Mouse (Mus musculus) MEL (cell line): ENCODE measurements around the gene Serinc3. TPM values are rescaled to one million over a fixed set of nuclear protein-coding genes. Genes with fewer than 3 reads are reported as not detected.

Experiments used
- DNase-seq: peaks from one replicate; pipeline ENCODE4 v3.0.0; 2011; ENCODE audit warnings: low read depth, low spot score
- H3K27ac ChIP-seq: 2 replicates; pipeline ENCODE4 v1.5.1; 2012; ENCODE audit warnings: low read depth, mild to moderate bottlenecking, control low read depth, low read length, moderate library complexity; ENCODE audit not compliant: control insufficient read depth
- H3K27me3 ChIP-seq, 2 experiments: fragments of 150-350 bp in 1 of 2; sonication (generic) in 1 of 2; 2 replicates each; pipeline ENCODE4 v1.6.1; 2012; ENCODE audit warnings: low read length in 2 of 2, mild to moderate bottlenecking in 2 of 2, improper control_type of control experiment in 1 of 2, moderate library complexity in 1 of 2; ENCODE audit not compliant: insufficient read depth in 2 of 2, control insufficient read depth in 1 of 2
- H3K36me3 ChIP-seq, 2 experiments: 2 replicates each; pipeline ENCODE4 v1.6.1; 2012 to 2014; ENCODE audit warnings: low read length in 2 of 2, improper control_type of control experiment in 1 of 2, inconsistent platforms in 1 of 2, mild to moderate bottlenecking in 1 of 2; ENCODE audit not compliant: insufficient read depth in 2 of 2, control insufficient read depth in 1 of 2
- H3K4me1 ChIP-seq, 2 experiments: fragments of 150-350 bp in 1 of 2; sonication (generic) in 1 of 2; 2 replicates each; pipeline ENCODE4 v1.6.1; 2012; ENCODE audit warnings: low read length in 2 of 2, improper control_type of control experiment in 1 of 2, mild to moderate bottlenecking in 1 of 2; ENCODE audit not compliant: insufficient read depth in 2 of 2, control insufficient read depth in 1 of 2
- H3K4me3 ChIP-seq, 2 experiments: fragments of 150-350 bp in 1 of 2; sonication (generic) in 1 of 2; 2 replicates each; pipeline ENCODE4 v1.5.1; 2012; ENCODE audit warnings: low read depth in 2 of 2, low read length in 2 of 2, mild to moderate bottlenecking in 2 of 2, moderate library complexity in 2 of 2, control low read depth in 1 of 2, improper control_type of control experiment in 1 of 2; ENCODE audit not compliant: control insufficient read depth in 1 of 2, insufficient read depth in 1 of 2
- H3K79me2 ChIP-seq: 2 replicates; pipeline ENCODE4 v1.6.1; 2012; ENCODE audit warnings: mild to moderate bottlenecking, low read length, moderate library complexity; ENCODE audit not compliant: control insufficient read depth, poor library complexity, insufficient read depth
- H3K9ac ChIP-seq: 2 replicates; pipeline ENCODE4 v1.6.1; 2012; ENCODE audit warnings: low read depth, mild to moderate bottlenecking, control low read depth, low read length, moderate library complexity; ENCODE audit not compliant: control insufficient read depth, poor library complexity, severe bottlenecking
- H3K9me3 ChIP-seq: fragments of 150-350 bp; sonication (generic); replicated peaks from 2 replicates; pipeline ENCODE4 v1.6.1; 2012; ENCODE audit warnings: mild to moderate bottlenecking, low read length, improper control_type of control experiment, moderate library complexity; ENCODE audit not compliant: insufficient read depth
- CHD1 ChIP-seq: IDR thresholded peaks from 2 replicates; pipeline ENCODE4 v1.6.1; 2012; ENCODE audit warnings: low read depth, mild to moderate bottlenecking, inconsistent platforms, low read length, improper control_type of control experiment
- EP300 ChIP-seq, 2 experiments: IDR thresholded peaks; 2 replicates each; pipeline ENCODE4 v1.6.1; 2011; ENCODE audit warnings: improper control_type of control experiment in 2 of 2, low read length in 2 of 2, low read depth in 1 of 2, mild to moderate bottlenecking in 1 of 2
- ETS1 ChIP-seq: IDR thresholded peaks from 2 replicates; pipeline ENCODE4 v1.6.1; 2012; ENCODE audit warnings: low read depth, mild to moderate bottlenecking, inconsistent platforms, low read length, improper control_type of control experiment, moderate library complexity
- GABPA ChIP-seq: IDR thresholded peaks from 2 replicates; pipeline ENCODE4 v1.6.1; 2012; ENCODE audit warnings: low read depth, mild to moderate bottlenecking, inconsistent platforms, low read length, improper control_type of control experiment, moderate library complexity
- GATA1 ChIP-seq: IDR thresholded peaks from 2 replicates; pipeline ENCODE4 v1.6.1; 2011; ENCODE audit warnings: low read depth, low read length, improper control_type of control experiment
- HCFC1 ChIP-seq: IDR thresholded peaks from 2 replicates; pipeline ENCODE4 v1.6.1; 2012; ENCODE audit warnings: low read depth, mild to moderate bottlenecking, inconsistent platforms, low read length, improper control_type of control experiment, moderate library complexity
- MAFK ChIP-seq: IDR thresholded peaks from 2 replicates; pipeline ENCODE4 v1.6.1; 2011; ENCODE audit warnings: low read depth, mild to moderate bottlenecking, low read length, improper control_type of control experiment, borderline replicate concordance
- MEF2A ChIP-seq: IDR thresholded peaks from 2 replicates; pipeline ENCODE4 v1.6.1; 2014; ENCODE audit warnings: low read depth, mild to moderate bottlenecking, inconsistent platforms, low read length, improper control_type of control experiment; ENCODE audit not compliant: poor library complexity, insufficient replicate concordance, severe bottlenecking; ENCODE audit errors: extremely low read depth
- MXI1 ChIP-seq: IDR thresholded peaks from 2 replicates; pipeline ENCODE4 v1.6.1; 2011; ENCODE audit warnings: mild to moderate bottlenecking, low read depth, low read length, improper control_type of control experiment
- MYB ChIP-seq: IDR thresholded peaks from 2 replicates; pipeline ENCODE4 v1.6.1; 2011; ENCODE audit warnings: mild to moderate bottlenecking, low read depth, low read length, improper control_type of control experiment
- NELFE ChIP-seq: IDR thresholded peaks from 2 replicates; pipeline ENCODE4 v1.6.1; 2011; ENCODE audit warnings: low read depth, low read length, improper control_type of control experiment
- NRF1 ChIP-seq: IDR thresholded peaks from 2 replicates; pipeline ENCODE4 v1.6.1; 2014; ENCODE audit warnings: low read depth, mild to moderate bottlenecking, inconsistent platforms, low read length, improper control_type of control experiment, moderate library complexity; ENCODE audit not compliant: poor library complexity, insufficient read depth, severe bottlenecking
- POLR2A ChIP-seq, 2 experiments: IDR thresholded peaks; 2 replicates each; pipeline ENCODE4 v1.6.1; 2011 to 2012; ENCODE audit warnings: low read length in 2 of 2, mild to moderate bottlenecking in 2 of 2, control low read depth in 1 of 2, improper control_type of control experiment in 1 of 2, low read depth in 1 of 2, moderate library complexity in 1 of 2; ENCODE audit not compliant: control insufficient read depth in 1 of 2, insufficient read depth in 1 of 2, poor library complexity in 1 of 2
- POLR2AphosphoS2 ChIP-seq: IDR thresholded peaks from 2 replicates; pipeline ENCODE4 v1.6.1; 2011; ENCODE audit warnings: low read length, improper control_type of control experiment
- POLR2AphosphoS5 ChIP-seq: IDR thresholded peaks from 2 replicates; pipeline ENCODE4 v1.6.1; 2012; ENCODE audit warnings: low read depth, borderline replicate concordance, mild to moderate bottlenecking, inconsistent platforms, low read length, moderate library complexity, mixed read lengths
- RAD21 ChIP-seq: IDR thresholded peaks from 2 replicates; pipeline ENCODE4 v1.6.1; 2011; ENCODE audit warnings: mild to moderate bottlenecking, low read depth, low read length, improper control_type of control experiment
- TAL1 ChIP-seq: IDR thresholded peaks from 2 replicates; pipeline ENCODE4 v1.6.1; 2012; ENCODE audit warnings: mild to moderate bottlenecking, inconsistent platforms, low read length, moderate library complexity, mixed read lengths
- TBP ChIP-seq: IDR thresholded peaks from 2 replicates; pipeline ENCODE4 v1.8.0; 2011; ENCODE audit warnings: low read depth, low read length, improper control_type of control experiment
- TCF12 ChIP-seq: IDR thresholded peaks from 2 replicates; pipeline ENCODE4 v1.6.1; 2014; ENCODE audit warnings: low read depth, mild to moderate bottlenecking, inconsistent platforms, low read length, improper control_type of control experiment, moderate library complexity
- USF1 ChIP-seq: IDR thresholded peaks from 2 replicates; pipeline ENCODE4 v1.6.1; 2014; ENCODE audit warnings: low read depth, mild to moderate bottlenecking, inconsistent platforms, low read length, improper control_type of control experiment, moderate library complexity
- USF2 ChIP-seq, 2 experiments: IDR thresholded peaks; 2 replicates each; pipeline ENCODE4 v1.6.1; 2011 to 2012; ENCODE audit warnings: improper control_type of control experiment in 2 of 2, low read length in 2 of 2, borderline replicate concordance in 1 of 2, inconsistent platforms in 1 of 2, low read depth in 1 of 2, mild to moderate bottlenecking in 1 of 2; ENCODE audit not compliant: insufficient read depth in 1 of 2
- ZC3H11A ChIP-seq: IDR thresholded peaks from 2 replicates; pipeline ENCODE4 v1.6.1; 2012; ENCODE audit warnings: low read depth, mild to moderate bottlenecking, inconsistent platforms, low read length, improper control_type of control experiment
- ZKSCAN1 ChIP-seq: IDR thresholded peaks from 2 replicates; pipeline ENCODE4 v1.6.1; 2012; ENCODE audit warnings: low read depth, mild to moderate bottlenecking, inconsistent platforms, low read length, improper control_type of control experiment, moderate library complexity
- ZNF384 ChIP-seq: IDR thresholded peaks from 2 replicates; pipeline ENCODE4 v1.6.1; 2012; ENCODE audit warnings: low read depth, mild to moderate bottlenecking, inconsistent platforms, low read length, improper control_type of control experiment
- polyA plus RNA-seq, 2 experiments: library from polyadenylated mRNA; stranded (reverse) in 1 of 2; unstranded in 1 of 2; fragments of >175 nt in 1 of 2; fragments of >200 nt in 1 of 2; gene quantifications; 2 replicates each; pipeline versions ENCODE4 v1.2.1 to v1.2.4; 2012; ENCODE audit warnings: low replicate concordance in 2 of 2, low read depth in 1 of 2; ENCODE audit not compliant: insufficient read length in 2 of 2, insufficient read depth in 1 of 2, missing spikeins in 1 of 2
- total RNA-seq: library from RNA; depleted of rRNA; stranded (reverse); fragments of 300-350 nt; gene quantifications from 2 replicates; pipeline ENCODE4 v1.2.3, GENCODE M21; 2012

The Serinc3 gene
- total and polyA plus RNA-seq, 3 experiments = 348 to 650 (median 637) TPM

DNA sequence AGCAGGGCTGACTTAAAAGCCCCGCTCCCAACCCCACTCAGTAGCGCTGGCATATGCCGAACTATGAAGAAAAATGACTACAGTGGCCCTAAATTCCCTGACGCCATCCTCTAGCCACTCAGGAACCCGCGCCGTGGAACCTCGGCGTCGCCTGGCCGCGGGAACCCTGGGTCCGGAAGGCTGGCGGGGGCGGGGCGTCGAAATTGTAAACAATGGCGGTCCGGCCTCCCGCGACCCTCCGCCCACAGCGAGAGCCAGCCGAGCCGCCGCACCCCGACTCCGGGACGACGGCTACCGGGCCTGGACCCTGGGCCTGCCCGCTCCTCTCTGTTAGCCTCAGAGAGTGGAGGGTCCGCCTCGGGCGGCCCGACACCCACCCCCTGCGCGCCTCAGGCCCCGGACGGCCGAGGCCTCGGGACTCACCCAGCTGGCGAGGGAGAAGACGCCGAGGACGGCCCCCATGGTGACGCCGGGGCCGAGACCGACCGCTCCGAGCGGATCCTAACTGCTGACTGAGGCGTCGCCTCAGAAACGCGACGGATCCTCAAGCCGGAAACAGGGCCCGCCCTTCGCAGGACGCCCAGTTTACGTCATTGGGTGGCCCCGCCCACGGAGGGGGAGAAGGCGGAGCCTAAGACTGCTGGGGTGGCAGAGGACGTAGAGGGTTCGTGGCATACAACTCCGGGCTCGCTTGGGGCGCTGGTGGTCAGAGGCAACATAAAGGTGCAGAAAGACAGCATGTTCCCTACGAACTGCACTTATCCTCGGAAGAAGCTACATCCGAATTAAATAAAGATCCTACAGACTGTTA lies at the start of gene Serinc3 (continued):
- TF ChIP-seq USF1 (no peak), NELFE (peak; percentile 96), ZNF384 (0 out of 2 replicates have a peak, but pooled peaks have one; percentile 21), ZKSCAN1 (no peak), ZC3H11A (no peak)

DNA sequence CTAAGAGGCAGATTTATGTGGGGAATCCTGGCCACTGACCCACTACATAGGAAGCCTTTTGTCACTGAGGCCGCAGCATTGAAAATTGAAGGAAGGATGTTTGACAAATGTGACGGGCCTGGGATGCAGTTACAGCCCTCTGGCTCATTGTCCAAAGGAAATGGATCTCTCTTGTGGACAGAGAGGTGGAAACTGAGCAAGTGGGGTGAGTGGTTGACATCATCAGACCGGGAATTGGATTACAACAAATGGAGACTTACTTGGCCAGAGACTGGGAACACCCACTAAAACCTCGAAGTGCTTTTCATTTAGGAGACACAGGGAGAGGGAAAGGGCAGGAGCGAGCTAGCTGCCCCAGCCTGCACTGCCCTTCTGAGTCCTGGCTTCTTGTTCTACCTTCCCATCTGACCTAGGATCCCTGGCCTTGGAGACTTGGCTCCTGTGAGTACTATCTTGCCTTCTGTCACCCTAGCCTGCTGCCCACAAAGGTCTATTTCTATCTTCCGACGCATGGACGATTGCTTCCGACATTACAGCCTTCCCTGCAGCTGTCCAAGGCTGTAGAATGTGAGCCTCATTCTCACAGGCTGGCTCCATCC lies 48.9 kb upstream of the Serinc3 start:
- H3K4me3 ChIP-seq = no peak overlapping the region
- no peak for DNase-seq
- no peaks in the 10 kb centered on the region for H3K9me3 ChIP-seq
- H3K36me3 ChIP-seq = peaks cover 0 to 68% of the 10 kb centered on the region in 2 experiments; a peak in 2 of 4 replicates
- H3K4me1 ChIP-seq = peaks cover 39 to 74% of the 10 kb centered on the region in 2 experiments
- H3K27ac ChIP-seq = peak overlapping the region; percentile 100
- H3K79me2 ChIP-seq = peaks cover 32% of the 10 kb centered on the region
- H3K9ac ChIP-seq = peak overlapping the region; percentile 65
- no peaks in the 10 kb centered on the region for H3K27me3 ChIP-seq
- TF ChIP-seq MAFK = no peak
- TF ChIP-seq TCF12 = no peak
- no peak for TF ChIP-seq GABPA
- TF ChIP-seq MEF2A = no peak
- TF ChIP-seq ETS1 = no peak
- TF ChIP-seq USF2 (IDR thresholded peaks at IDR 0.05; ENCODE audit: borderline replicate concordance in 1 of 2, insufficient read depth in 1 of 2, low read depth in 1 of 2, low read length in 2 of 2) = no peak

DNA sequence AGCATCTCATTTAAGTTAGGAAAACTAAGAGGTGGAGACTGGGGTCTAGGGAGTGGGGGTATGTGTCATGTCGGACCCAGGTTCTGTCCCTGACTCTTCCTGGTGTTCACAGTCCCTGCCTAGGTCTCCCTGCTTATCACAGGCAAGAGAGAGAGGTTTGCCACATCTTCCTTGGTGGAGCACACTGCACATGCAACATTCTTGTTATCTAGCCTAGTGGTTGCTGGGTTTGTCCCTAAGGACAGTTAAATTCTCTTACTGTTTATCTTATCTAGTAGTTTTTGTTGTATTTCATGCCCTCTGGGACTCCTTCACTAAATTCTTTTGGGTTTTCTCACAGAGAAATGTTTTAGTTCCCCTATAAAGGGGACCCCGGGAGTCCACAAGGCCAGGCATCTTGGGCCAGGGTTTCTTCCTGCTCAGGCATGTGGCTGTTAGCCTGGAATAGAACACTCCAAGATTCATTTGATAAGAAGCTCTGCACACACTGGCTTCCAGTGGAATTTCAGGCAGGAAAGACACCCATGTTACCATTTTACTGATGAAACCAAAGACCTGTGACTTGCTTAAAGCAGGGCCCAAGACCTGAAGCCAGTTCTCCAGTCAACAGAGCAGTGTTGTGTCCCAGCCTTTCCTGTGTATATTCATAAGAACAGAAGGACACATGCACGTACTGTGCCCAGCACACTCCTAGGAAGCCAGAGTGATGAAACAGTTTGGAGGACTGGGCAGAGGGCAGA lies 48.1 kb upstream of the Serinc3 start:
- Histone ChIP-seq H3K36me3 (peaks cover 0 to 63% of the 10 kb centered on the region in 2 experiments; a peak in 2 of 4 replicates), H3K4me3 (peak overlapping the region; percentile 22; a peak in 3 of 4 replicates), H3K79me2 (peaks cover 32% of the 10 kb centered on the region), H3K9ac (peak overlapping the region; percentile 65), H3K27ac (peak overlapping the region; percentile 100), H3K9me3 (no peaks in the 10 kb centered on the region), H3K27me3 (no peaks in the 10 kb centered on the region), H3K4me1 (peaks cover 37 to 70% of the 10 kb centered on the region in 2 experiments)
- DNase-seq = peak; percentile 77
- TF ChIP-seq TAL1 (peak; percentile 23; the same call in 1 of the 2 replicates), GABPA (no peak), MEF2A (no peak), NRF1 (no peak), GATA1 (peak; percentile 97), RAD21 (no peak), ETS1 (peak; percentile 93), TCF12 (peak; percentile 88), POLR2AphosphoS5 (no peak), ZNF384 (no peak), TBP (no peak), POLR2AphosphoS2 (no peak), MXI1 (peak; percentile 63), POLR2A (IDR thresholded peaks at IDR 0.05; ENCODE audit: control insufficient read depth in 1 of 2, insufficient read depth in 1 of 2, low read depth in 1 of 2, low read length in 2 of 2, poor library complexity in 1 of 2) (peak in 1 of 2 experiments; percentile 39; a peak in 2 of 4 replicates), CHD1 (no peak), HCFC1 (peak; percentile 40; the same call in 1 of the 2 replicates), MYB (peak; percentile 83), EP300 (IDR thresholded peaks at IDR 0.05; ENCODE audit: low read depth in 1 of 2, low read length in 2 of 2) (peak; percentile 93 to 95)
